ENCODE assay signal across 21 mouse cellular contexts in the genomic region with DNA sequence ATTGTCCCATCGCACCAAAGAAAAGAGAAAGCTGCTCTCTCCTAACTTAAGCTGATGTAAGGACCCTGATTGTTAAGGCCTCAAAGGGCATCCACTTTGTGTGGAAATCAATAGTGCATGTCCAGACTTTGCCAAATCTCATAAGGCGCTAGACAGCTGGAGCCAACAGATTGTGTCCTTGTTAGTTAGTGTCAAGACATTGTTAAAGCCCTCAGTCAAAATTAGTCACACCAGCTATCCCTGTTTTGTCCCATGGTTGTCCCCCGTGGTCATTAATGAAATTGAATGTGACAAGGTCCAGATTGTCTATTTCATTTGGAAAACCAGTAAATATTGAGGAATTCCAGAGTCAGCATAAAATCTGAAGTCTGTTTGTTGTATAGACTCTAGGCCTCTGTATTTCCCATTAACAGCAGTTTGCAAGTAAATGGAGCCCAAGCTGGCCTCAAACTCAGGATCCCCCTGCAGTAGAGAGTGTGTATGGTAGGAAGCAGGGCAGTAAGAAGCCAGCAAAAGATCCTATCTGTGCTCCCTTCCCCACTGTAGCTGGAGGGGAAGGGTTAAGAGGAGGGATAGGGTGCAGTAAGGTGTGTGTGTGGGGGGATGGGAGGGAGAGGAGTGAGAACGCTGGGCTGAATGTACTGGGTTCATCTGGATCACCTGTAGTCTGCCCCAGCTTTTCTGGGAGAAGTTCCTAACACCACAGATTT. TPM values are rescaled to one million over a fixed set of nuclear protein-coding genes. Genes with fewer than 3 reads are reported as not detected.
A peak's percentile ranks its signal among the peaks of the same experiment; 100 is the strongest.
DNase-seq lines count a peak whose midpoint lies in the region; ATAC-seq lines count a peak whose summit lies in the region.
"Had no signal": no experiment of that assay in that cellular context is flagged by ENCODE, and none has a peak within 500 bp of the region (broad histone marks: within the 10 kb centered on the region; RNA-seq: fewer than 3 reads in every experiment).

No protein-coding gene starts in this region.

- H3K9ac ChIP-seq in forebrain, embryonic 14.5 days (ENCODE audit: low read length), result no peak overlapping the region
- no peak overlapping the region for H3K9ac ChIP-seq in forebrain, embryonic 16.5 days (replicated peaks; ENCODE audit: low read depth, low read length)
- H3K9ac ChIP-seq in midbrain, embryonic 16.5 days (ENCODE audit: low read depth, low read length), result no peak overlapping the region
- H3K9ac ChIP-seq: embryonic facial prominence, embryonic 13.5 days; forebrain, embryonic 15.5 days; liver, embryonic 14.5 days; lung, embryonic 15.5 days had no signal

- H3K4me1 ChIP-seq in forebrain, embryonic 14.5 days (ENCODE audit: control insufficient read depth, insufficient read depth, low read length), result 0 out of 2 replicates have a peak, but pooled peaks cover 3% of the 10 kb centered on the region
- peaks cover 10% of the 10 kb centered on the region for H3K4me1 ChIP-seq in forebrain, embryonic 16.5 days (replicated peaks; ENCODE audit: control insufficient read depth, insufficient read depth, low read length)
- peaks cover 77% of the 10 kb centered on the region for H3K4me1 ChIP-seq in midbrain, embryonic 10.5 days
- peaks cover 10% of the 10 kb centered on the region; the same call in 1 of the 2 replicates for H3K4me1 ChIP-seq in midbrain, embryonic 16.5 days (ENCODE audit: control insufficient read depth, insufficient read depth, low read length)

- H3K36me3 ChIP-seq in forebrain, embryonic 14.5 days (ENCODE audit: control insufficient read depth, insufficient read depth, low read length), result no peaks in the 10 kb centered on the region
- H3K36me3 ChIP-seq in forebrain, embryonic 16.5 days (ENCODE audit: control insufficient read depth, insufficient read depth), result no peaks in the 10 kb centered on the region
- no peaks in the 10 kb centered on the region for H3K36me3 ChIP-seq in midbrain, embryonic 10.5 days
- H3K36me3 ChIP-seq in midbrain, embryonic 16.5 days (ENCODE audit: control insufficient read depth, insufficient read depth, low read length), result no peaks in the 10 kb centered on the region
- H3K36me3 ChIP-seq: embryonic facial prominence, embryonic 13.5 days; forebrain, embryonic 15.5 days; heart, embryonic 10.5 days; lung, embryonic 15.5 days had no signal

- no peaks in the 10 kb centered on the region for H3K9me3 ChIP-seq in forebrain, embryonic 14.5 days (replicated peaks; ENCODE audit: control insufficient read depth, low read length)
- H3K9me3 ChIP-seq in forebrain, embryonic 16.5 days (ENCODE audit: control insufficient read depth, low read length), result no peaks in the 10 kb centered on the region
- no peaks in the 10 kb centered on the region for H3K9me3 ChIP-seq in midbrain, embryonic 10.5 days (replicated peaks)
- H3K9me3 ChIP-seq in midbrain, embryonic 16.5 days (replicated peaks; ENCODE audit: control insufficient read depth, low read length, poor library complexity, severe bottlenecking), result no peaks in the 10 kb centered on the region
- H3K9me3 ChIP-seq: embryonic facial prominence, embryonic 13.5 days; forebrain, embryonic 15.5 days; heart, embryonic 10.5 days; lung, embryonic 15.5 days had no signal

- no peak for ATAC-seq in forebrain, embryonic 14.5 days
- no peak for ATAC-seq in forebrain, embryonic 16.5 days
- ATAC-seq in midbrain, embryonic 16.5 days, result no peak
- ATAC-seq: activated CD4-positive, CD25-positive, alpha-beta regulatory T cell, adult 4 months; CD4-positive, CD25-positive, alpha-beta regulatory T cell, adult 4 months; forebrain, embryonic 15.5 days had no signal

- 36% methylated on average over 4 of the region's 4 CpGs for WGBS in forebrain, embryonic 14.5 days
- WGBS in forebrain, embryonic 16.5 days, result 39% methylated on average over 4 of the region's 4 CpGs
- 38% methylated on average over 4 of the region's 4 CpGs for WGBS in midbrain, embryonic 10.5 days
- 31% methylated on average over 4 of the region's 4 CpGs for WGBS in midbrain, embryonic 16.5 days

- H3K4me3 ChIP-seq in forebrain, embryonic 14.5 days (ENCODE audit: low read depth, low read length), result no peak overlapping the region
- H3K4me3 ChIP-seq in forebrain, embryonic 16.5 days (replicated peaks; ENCODE audit: low read length), result no peak overlapping the region
- no peak overlapping the region for H3K4me3 ChIP-seq in midbrain, embryonic 10.5 days
- no peak overlapping the region for H3K4me3 ChIP-seq in midbrain, embryonic 16.5 days (ENCODE audit: low read depth, low read length)
- H3K4me3 ChIP-seq: embryonic facial prominence, embryonic 13.5 days; forebrain, embryonic 15.5 days; heart, embryonic 10.5 days; lung, embryonic 15.5 days had no signal

- no peaks in the 10 kb centered on the region for H3K27me3 ChIP-seq in forebrain, embryonic 14.5 days (replicated peaks; ENCODE audit: control insufficient read depth, insufficient read depth, low read length)
- H3K27me3 ChIP-seq in forebrain, embryonic 16.5 days (replicated peaks; ENCODE audit: control insufficient read depth, insufficient read depth, low read length), result no peaks in the 10 kb centered on the region
- H3K27me3 ChIP-seq in midbrain, embryonic 10.5 days (ENCODE audit: low read depth, poor library complexity, severe bottlenecking), result peaks cover 43% of the 10 kb centered on the region
- no peaks in the 10 kb centered on the region for H3K27me3 ChIP-seq in midbrain, embryonic 16.5 days (ENCODE audit: control insufficient read depth, insufficient read depth, low read depth, low read length)
- H3K27me3 ChIP-seq: embryonic facial prominence, embryonic 13.5 days; forebrain, embryonic 15.5 days; lung, embryonic 15.5 days had no signal

- H3K27ac ChIP-seq in forebrain, embryonic 14.5 days (ENCODE audit: low read depth, low read length), result no peak overlapping the region
- no peak overlapping the region for H3K27ac ChIP-seq in forebrain, embryonic 16.5 days (ENCODE audit: low read length)
- H3K27ac ChIP-seq in midbrain, embryonic 10.5 days (replicated peaks), result peak overlapping the region; percentile 63; the same call in 1 of the 2 replicates
- no peak overlapping the region for H3K27ac ChIP-seq in midbrain, embryonic 16.5 days (ENCODE audit: low read length)
- H3K27ac ChIP-seq: embryonic facial prominence, embryonic 13.5 days; forebrain, embryonic 15.5 days; heart, embryonic 10.5 days; liver, embryonic 14.5 days; lung, embryonic 15.5 days had no signal

- DNase-seq in forebrain, embryonic 14.5 days (ENCODE audit: low spot score), result peak; percentile 45
- peak; percentile 55 for DNase-seq in midbrain, embryonic 10.5 days (ENCODE audit: low spot score)
- peak; percentile 35 for DNase-seq in embryo, embryonic 11 days
- peak; percentile 75 for DNase-seq in retina, embryonic 14.5 days (ENCODE audit: low spot score)
- no peak for DNase-seq in adipocyte (ENCODE audit: low spot score)
- DNase-seq: adrenal gland, postnatal 25 days; cerebellum, adult 18-20 months; kidney, adult 11 months; kidney, postnatal 10 days; layer of hippocampus, postnatal 36 days; right cerebral cortex, postnatal 4 days; thymus, postnatal 14 days had no signal

- no peak overlapping the region for H3K4me2 ChIP-seq in forebrain, embryonic 14.5 days (ENCODE audit: low read length)
- no peak overlapping the region for H3K4me2 ChIP-seq in forebrain, embryonic 16.5 days (ENCODE audit: low read length)
- no peak overlapping the region for H3K4me2 ChIP-seq in midbrain, embryonic 16.5 days (ENCODE audit: low read length)
- H3K4me2 ChIP-seq: embryonic facial prominence, embryonic 13.5 days; forebrain, embryonic 15.5 days; lung, embryonic 15.5 days had no signal

RNA-seq across cellular contexts. Expression of gene Lgalsl, which starts 23.3 kb away (rescaled TPM):
- polyA plus RNA-seq in forebrain, embryonic 14.5 days (2014; fragmentation: Nextera tagmentation; extraction: Ambion mirVana), result 74.0 and 87.5 TPM in 2 replicates
- 95.8 and 96.3 TPM in 2 replicates for polyA plus RNA-seq in forebrain, embryonic 16.5 days (2015; fragmentation: Nextera tagmentation; extraction: Ambion mirVana)
- polyA plus RNA-seq in midbrain, embryonic 10.5 days (2016; fragmentation: Nextera tagmentation; extraction: Ambion mirVana), result 24.4 and 29.0 TPM in 2 replicates
- 92.2 and 99.1 TPM in 2 replicates for polyA plus RNA-seq in midbrain, embryonic 16.5 days (2015; fragmentation: Nextera tagmentation; extraction: Ambion mirVana)
